Mouse (Mus musculus) myocyte (in vitro differentiated cells): ENCODE results near the gene Tiam2. TPM values are rescaled to one million over a fixed set of nuclear protein-coding genes. Genes with fewer than 3 reads are reported as not detected.

Experiments used
- H3K27me3 ChIP-seq: one replicate; pipeline ENCODE4 v1.6.1; 2011; ENCODE audit not compliant: control insufficient read depth, insufficient read depth, insufficient read length
- H3K36me3 ChIP-seq: one replicate; pipeline ENCODE4 v1.6.1; 2011; ENCODE audit not compliant: control insufficient read depth, insufficient read depth
- H3K4me2 ChIP-seq: one replicate; pipeline ENCODE4 v1.6.1; 2011; ENCODE audit warnings: low read depth, control low read depth
- H3K4me3 ChIP-seq: one replicate; pipeline ENCODE4 v1.5.1; 2011; ENCODE audit warnings: mild to moderate bottlenecking, control low read depth, moderate library complexity
- H3K79me2 ChIP-seq: one replicate; pipeline ENCODE4 v1.6.1; 2011; ENCODE audit not compliant: control insufficient read depth, insufficient read depth
- H3ac ChIP-seq: one replicate; pipeline ENCODE4 v1.6.1; 2011; ENCODE audit not compliant: control insufficient read depth, insufficient read length
- CEBPB ChIP-seq: IDR thresholded peaks from 2 replicates; pipeline ENCODE4 v1.6.1; 2011; ENCODE audit warnings: mild to moderate bottlenecking, moderate library complexity; ENCODE audit not compliant: poor library complexity, insufficient read depth, severe bottlenecking
- E2F4 ChIP-seq: IDR thresholded peaks from one replicate; pipeline ENCODE4 v1.6.1; 2011; ENCODE audit warnings: mild to moderate bottlenecking, control low read depth, moderate library complexity; ENCODE audit not compliant: insufficient read depth
- MAX ChIP-seq: IDR thresholded peaks from one replicate; pipeline ENCODE4 v1.6.1; 2011; ENCODE audit warnings: low read depth, mild to moderate bottlenecking, control low read depth
- MYOD1 ChIP-seq, 3 experiments: IDR thresholded peaks; one replicate each; pipeline ENCODE4 v1.6.1; 2011; ENCODE audit warnings: control low read depth in 2 of 3, low read depth in 2 of 3, mild to moderate bottlenecking in 2 of 3, moderate library complexity in 1 of 3; ENCODE audit not compliant: insufficient read length in 2 of 3, control insufficient read depth in 1 of 3
- MYOG ChIP-seq, 3 experiments: IDR thresholded peaks; one replicate each; pipeline ENCODE4 v1.6.1; 2011; ENCODE audit warnings: control low read depth in 2 of 3, low read depth in 2 of 3, mild to moderate bottlenecking in 2 of 3; ENCODE audit not compliant: insufficient read length in 2 of 3, control insufficient read depth in 1 of 3, insufficient read depth in 1 of 3
- POLR2A ChIP-seq: IDR thresholded peaks from one replicate; pipeline ENCODE4 v1.6.1; 2011; ENCODE audit warnings: low read depth, mild to moderate bottlenecking, control low read depth, moderate library complexity; ENCODE audit not compliant: insufficient read length
- POLR2AphosphoS2 ChIP-seq: IDR thresholded peaks from one replicate; pipeline ENCODE4 v1.6.1; 2011; ENCODE audit warnings: low read depth, control low read depth; ENCODE audit not compliant: insufficient read length
- REST ChIP-seq: IDR thresholded peaks from one replicate; pipeline ENCODE4 v1.6.1; 2011; ENCODE audit warnings: mild to moderate bottlenecking, control low read depth, moderate library complexity; ENCODE audit not compliant: insufficient read depth, insufficient read length
- SRF ChIP-seq: IDR thresholded peaks from one replicate; pipeline ENCODE4 v1.6.1; 2011; ENCODE audit warnings: low read depth; ENCODE audit not compliant: control insufficient read depth, insufficient read length
- TCF12 ChIP-seq: IDR thresholded peaks from one replicate; pipeline ENCODE4 v1.6.1; 2011; ENCODE audit warnings: mild to moderate bottlenecking, control low read depth; ENCODE audit not compliant: poor library complexity, insufficient read depth, severe bottlenecking
- TCF3 ChIP-seq: IDR thresholded peaks from one replicate; pipeline ENCODE4 v1.6.1; 2011; ENCODE audit warnings: low read depth, control low read depth; ENCODE audit not compliant: insufficient read length
- USF1 ChIP-seq: IDR thresholded peaks from one replicate; pipeline ENCODE4 v1.6.1; 2011; ENCODE audit warnings: low read depth, mild to moderate bottlenecking, control low read depth, moderate library complexity
- polyA plus RNA-seq: library from polyadenylated mRNA; unstranded; fragments of >200 nt; fragmentation: generic; extraction: Trizol; gene quantifications from one replicate; pipeline ENCODE4 v1.2.1, GENCODE M21; 2012; ENCODE audit warnings: missing spikeins

The Tiam2 gene
- polyA plus RNA-seq, 1 experiment: 7.8 TPM

DNA sequence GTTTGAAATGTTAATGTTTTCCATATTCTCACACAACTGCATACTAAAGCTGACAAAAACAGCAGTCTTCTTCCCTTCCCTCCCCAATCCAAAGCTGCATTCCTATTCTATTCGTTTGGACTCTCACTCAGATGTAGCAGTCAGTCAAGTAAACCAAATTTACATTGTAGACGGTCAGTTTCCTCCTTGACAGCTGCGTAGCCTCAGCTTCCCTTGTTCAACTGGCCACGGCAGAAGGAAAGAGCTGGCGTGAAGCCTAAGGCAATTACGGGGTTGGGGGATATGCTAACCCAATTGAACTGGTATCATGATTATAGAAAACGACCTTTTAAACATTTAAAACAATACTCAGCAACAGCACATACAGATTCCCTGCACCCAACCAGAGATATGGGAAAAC is 221.4 kb downstream of the Tiam2 start:
- TF ChIP-seq TCF12 (no peak), MYOD1 (IDR thresholded peaks at IDR 0.05; ENCODE audit: control insufficient read depth in 1 of 3, insufficient read length in 2 of 3, low read depth in 2 of 3) (no peak), E2F4 (no peak), POLR2A (no peak), REST (no peak), CEBPB (no peak), MAX (no peak), MYOG (IDR thresholded peaks at IDR 0.05; ENCODE audit: control insufficient read depth in 1 of 3, insufficient read depth in 1 of 3, insufficient read length in 2 of 3, low read depth in 2 of 3) (no peak), POLR2AphosphoS2 (no peak), TCF3 (no peak), USF1 (no peak), SRF (no peak)
- H3K36me3 ChIP-seq: peaks cover under 1% of the 10 kb centered on the region

DNA sequence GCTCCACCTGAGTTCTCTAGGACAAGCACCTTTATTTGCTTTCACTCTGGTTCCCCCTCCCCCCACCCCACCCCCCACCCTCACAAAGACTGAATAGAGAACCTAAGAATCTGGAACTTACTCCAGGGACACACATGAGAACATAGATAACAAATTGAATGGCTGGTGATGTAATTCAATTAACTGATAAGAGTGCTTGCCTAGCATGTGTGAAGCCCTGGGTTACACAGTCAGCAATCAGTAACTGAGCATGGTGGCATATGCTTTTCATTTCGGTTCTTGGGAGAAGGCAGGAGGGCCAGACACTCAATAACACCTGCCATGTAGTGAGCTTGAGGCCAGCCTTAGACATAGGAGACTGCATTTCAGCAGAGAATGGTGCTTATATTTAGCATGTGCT is 229.9 kb downstream of the Tiam2 start:
- no peak overlapping the region for H3ac ChIP-seq
- H3K4me2 ChIP-seq: peak overlapping the region; percentile 81
- no peaks in the 10 kb centered on the region for H3K27me3 ChIP-seq
- no peaks in the 10 kb centered on the region for H3K36me3 ChIP-seq
- TF ChIP-seq MYOD1 (IDR thresholded peaks at IDR 0.05; ENCODE audit: control insufficient read depth in 1 of 3, insufficient read length in 2 of 3, low read depth in 2 of 3) (no peak), SRF (no peak), CEBPB (no peak), USF1 (no peak), MYOG (IDR thresholded peaks at IDR 0.05; ENCODE audit: control insufficient read depth in 1 of 3, insufficient read depth in 1 of 3, insufficient read length in 2 of 3, low read depth in 2 of 3) (no peak), E2F4 (no peak), TCF3 (no peak), TCF12 (no peak), MAX (no peak), POLR2A (no peak), POLR2AphosphoS2 (no peak), REST (no peak)
- peak overlapping the region; percentile 73 for H3K4me3 ChIP-seq
- no peaks in the 10 kb centered on the region for H3K79me2 ChIP-seq

More for the DNA sequence above, 221.4 kb downstream of the Tiam2 start:
- no peaks in the 10 kb centered on the region for H3K79me2 ChIP-seq
- H3K4me3 ChIP-seq: no peak overlapping the region
- H3K27me3 ChIP-seq: no peaks in the 10 kb centered on the region
- H3ac ChIP-seq: no peak overlapping the region
- H3K4me2 ChIP-seq: no peak overlapping the region

DNA sequence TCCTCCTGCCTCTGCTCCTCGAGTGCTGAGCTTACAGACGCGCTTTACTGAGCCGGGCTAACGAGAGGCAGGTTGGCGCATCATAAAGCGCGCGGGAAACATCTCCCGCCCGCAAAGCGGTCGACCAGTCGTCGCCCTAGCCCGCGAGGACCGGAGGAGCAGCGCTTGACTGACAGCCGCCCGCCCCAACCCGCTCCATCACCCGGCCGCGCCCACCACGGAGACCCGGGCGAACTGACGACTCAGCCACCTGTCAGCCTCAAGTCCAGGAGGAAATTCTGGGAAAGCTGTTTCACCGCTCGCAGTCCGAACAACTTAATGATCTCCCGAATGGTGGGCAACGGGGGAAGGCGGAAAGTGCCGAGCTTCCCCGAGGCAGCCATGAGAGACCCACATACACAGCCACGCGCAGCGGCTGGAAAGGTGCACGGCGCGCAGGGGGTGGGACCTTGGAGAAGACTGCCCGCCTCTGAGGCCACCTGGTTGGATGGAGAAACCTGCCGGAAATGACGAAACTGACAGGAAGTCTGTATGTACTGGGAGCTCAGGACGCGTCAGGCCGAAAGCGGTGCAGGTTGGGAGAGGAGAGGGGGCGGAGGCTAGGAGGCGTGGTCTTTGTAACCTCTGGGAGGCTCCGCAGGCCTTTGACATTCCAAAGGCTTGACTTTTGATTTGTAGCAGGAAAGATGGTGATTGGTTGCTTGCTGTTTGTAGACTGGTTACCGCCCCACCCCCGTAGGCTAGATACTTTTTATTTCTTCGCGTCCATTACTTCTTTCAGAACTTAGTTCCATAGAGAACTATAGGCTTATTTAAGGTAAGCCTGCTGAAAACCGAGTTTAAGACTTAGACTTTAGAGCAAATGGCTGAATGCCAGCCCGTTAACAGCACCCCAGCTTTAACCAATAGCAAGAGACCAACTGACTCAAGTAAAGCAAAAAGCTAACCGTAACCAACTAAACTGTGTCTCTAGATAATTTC is 231.2 kb downstream of the Tiam2 start, which contains the start of gene Tfb1m:
Gene Tfb1m (minus strand): TSS at position 451 of the 981 bp plus-strand sequence.
- Histone ChIP-seq H3K36me3 (no peaks in the 10 kb centered on the region), H3K4me2 (peak within 1 kb of the TSS; percentile 92), H3K79me2 (no peaks in the 10 kb centered on the region), H3K27me3 (no peaks in the 10 kb centered on the region), H3K4me3 (peak within 1 kb of the TSS; percentile 73), H3ac (no peak within 1 kb of the TSS)
- no peak for TF ChIP-seq USF1
- no peak for TF ChIP-seq TCF12
- peak in 1 of 3 experiments; percentile 34 for TF ChIP-seq MYOG (IDR thresholded peaks at IDR 0.05; ENCODE audit: control insufficient read depth in 1 of 3, insufficient read depth in 1 of 3, insufficient read length in 2 of 3, low read depth in 2 of 3)
- peak; percentile 31 for TF ChIP-seq SRF
- TF ChIP-seq CEBPB: no peak
- no peak for TF ChIP-seq TCF3
- TF ChIP-seq POLR2AphosphoS2: peak; percentile 52
- TF ChIP-seq MYOD1 (IDR thresholded peaks at IDR 0.05; ENCODE audit: control insufficient read depth in 1 of 3, insufficient read length in 2 of 3, low read depth in 2 of 3): peak in 1 of 3 experiments; percentile 25
- TF ChIP-seq REST: no peak
- peak; percentile 57 for TF ChIP-seq E2F4
- peak; percentile 71 for TF ChIP-seq POLR2A
- TF ChIP-seq MAX: no peak

DNA sequence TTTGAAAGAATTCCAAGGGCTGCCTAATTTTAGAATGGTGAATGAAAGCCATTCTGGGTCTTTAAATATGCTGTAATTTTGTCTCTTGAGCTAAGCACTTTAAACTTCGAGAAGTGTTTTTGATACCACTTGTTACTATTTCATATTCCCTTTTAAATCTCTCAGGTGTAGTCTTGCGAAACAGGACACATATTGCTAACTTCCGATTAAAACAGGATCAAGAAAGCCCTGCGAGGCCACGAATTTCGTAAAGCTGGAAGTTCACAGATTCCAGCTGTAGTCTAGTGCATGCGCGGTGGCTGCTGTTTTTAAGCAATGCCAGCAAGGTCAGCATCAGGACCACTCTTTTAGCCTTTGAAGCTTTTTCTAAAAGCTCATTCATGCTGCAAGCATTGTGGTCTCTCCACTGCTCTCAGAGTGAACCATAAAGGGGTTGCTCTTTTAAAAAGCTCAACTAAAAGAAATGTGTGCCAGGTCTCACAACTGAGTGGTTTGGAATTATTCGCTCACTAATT is 232.0 kb downstream of the Tiam2 start:
- no peak overlapping the region for H3ac ChIP-seq
- H3K4me2 ChIP-seq: peak overlapping the region; percentile 92
- no peaks in the 10 kb centered on the region for H3K79me2 ChIP-seq
- H3K4me3 ChIP-seq: peak overlapping the region; percentile 73
- no peaks in the 10 kb centered on the region for H3K36me3 ChIP-seq
- TF ChIP-seq REST: no peak
- no peak for TF ChIP-seq POLR2AphosphoS2
- TF ChIP-seq USF1: no peak
- TF ChIP-seq POLR2A: no peak
- no peak for TF ChIP-seq TCF3
- no peak for TF ChIP-seq MYOG (IDR thresholded peaks at IDR 0.05; ENCODE audit: control insufficient read depth in 1 of 3, insufficient read depth in 1 of 3, insufficient read length in 2 of 3, low read depth in 2 of 3)
- no peak for TF ChIP-seq SRF
- no peak for TF ChIP-seq MAX
- no peak for TF ChIP-seq E2F4
- no peak for TF ChIP-seq TCF12
- TF ChIP-seq CEBPB: no peak
- TF ChIP-seq MYOD1 (IDR thresholded peaks at IDR 0.05; ENCODE audit: control insufficient read depth in 1 of 3, insufficient read length in 2 of 3, low read depth in 2 of 3): no peak
- H3K27me3 ChIP-seq: no peaks in the 10 kb centered on the region
